Mouse (Mus musculus) skeletal muscle tissue, adult 2 months (tissue): Measurements from ENCODE around the gene Kif3c.
"Not testable (repeated sequence)": the region's sequence is repeated elsewhere in the genome, so short reads cannot be mapped to it uniquely, and the experiment has no call there.

Experiments used
- DNase-seq: peaks from one replicate; pipeline ENCODE4 v3.0.0-alpha.2; 2012; ENCODE audit warnings: low read depth, low spot score

Gene Kif3c

GRCm38 (mm10) chr12:3370979-3371925 lies 6.3 kb downstream of the Kif3c start:
- DNase-seq, result no peak

- no peak for DNase-seq
These were observed 7.1 kb downstream of the Kif3c start for GRCm38 (mm10) chr12:3371991-3372390.

- DNase-seq, result peak; percentile 84
These were observed 8.6 kb downstream of the Kif3c start for GRCm38 (mm10) chr12:3373566-3373965.

GRCm38 (mm10) chr12:3374552-3374951 lies 9.6 kb downstream of the Kif3c start:
- no peak for DNase-seq

GRCm38 (mm10) chr12:3377190-3377589 lies 12.3 kb downstream of the Kif3c start:
- no peak for DNase-seq

GRCm38 (mm10) chr12:3377755-3378154 lies 12.8 kb downstream of the Kif3c start:
- DNase-seq, result no peak

GRCm38 (mm10) chr12:3384860-3385259 lies 19.9 kb downstream of the Kif3c start:
- DNase-seq, result no peak

GRCm38 (mm10) chr12:3385271-3385670 lies 20.3 kb downstream of the Kif3c start:
- DNase-seq, result no peak

- no peak for DNase-seq
These were observed 21.0 kb downstream of the Kif3c start for GRCm38 (mm10) chr12:3385940-3386339.

GRCm38 (mm10) chr12:3387891-3388290 lies 23.0 kb downstream of the Kif3c start:
- no peak for DNase-seq

- no peak for DNase-seq
These were observed 24.5 kb downstream of the Kif3c start for GRCm38 (mm10) chr12:3389394-3389793.

- DNase-seq, result no peak
These were observed 25.1 kb downstream of the Kif3c start for GRCm38 (mm10) chr12:3390071-3390470.

GRCm38 (mm10) chr12:3390577-3391262 lies 25.8 kb downstream of the Kif3c start:
- peak; percentile 82 for DNase-seq

- DNase-seq, result no peak
These were observed 26.3 kb downstream of the Kif3c start for GRCm38 (mm10) chr12:3391276-3391675.

- no peak for DNase-seq
These were observed 28.2 kb downstream of the Kif3c start for GRCm38 (mm10) chr12:3393140-3393539.

GRCm38 (mm10) chr12:3396931-3397330 lies 32.0 kb downstream of the Kif3c start:
- DNase-seq, result peak; percentile 78

GRCm38 (mm10) chr12:3405662-3406061 lies 40.7 kb downstream of the Kif3c start:
- DNase-seq, result not testable (repeated sequence)

GRCm38 (mm10) chr12:3406585-3406984 lies 41.7 kb downstream of the Kif3c start:
- DNase-seq, result no peak

GRCm38 (mm10) chr12:3414956-3415355 lies 50.0 kb downstream of the Kif3c start:
- no peak for DNase-seq

GRCm38 (mm10) chr12:3418761-3419160 lies 53.8 kb downstream of the Kif3c start:
- no peak for DNase-seq

GRCm38 (mm10) chr12:3420519-3420918 lies 55.6 kb downstream of the Kif3c start:
- DNase-seq, result no peak

GRCm38 (mm10) chr12:3422786-3423185 lies 57.9 kb downstream of the Kif3c start:
- DNase-seq, result no peak

- no peak for DNase-seq
These were observed 59.2 kb downstream of the Kif3c start for GRCm38 (mm10) chr12:3424179-3424578.
